Mouse (Mus musculus): ENCODE results near the gene Ngef.

DNA sequence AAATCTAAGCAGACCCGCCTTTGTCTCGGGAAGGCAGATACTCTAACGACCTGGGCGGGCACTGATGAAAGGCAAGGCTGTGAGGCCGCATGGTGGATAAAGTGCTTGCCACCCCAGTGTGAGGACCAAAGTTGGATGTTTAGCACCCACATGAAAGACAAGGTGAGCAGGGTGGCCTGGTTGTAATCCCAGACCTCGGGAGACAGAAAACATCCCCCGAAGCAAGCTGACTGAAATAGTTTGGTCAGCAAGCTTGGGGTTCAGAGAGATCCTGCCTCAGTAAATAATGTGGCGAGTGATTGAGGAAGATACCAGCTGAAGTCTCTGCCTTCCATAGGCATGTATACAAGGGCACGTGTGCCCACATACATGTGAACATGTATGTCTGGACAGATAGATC is 106.2 kb downstream of the Ngef start:
- TF ChIP-seq E2F4 (IDR thresholded peaks at IDR 0.05; ENCODE audit: insufficient read depth) (no peak), USF1 (IDR thresholded peaks at IDR 0.05; ENCODE audit: low read depth) (no peak), POLR2A (IDR thresholded peaks at IDR 0.05; ENCODE audit: insufficient read length, low read depth) (no peak), MAX (IDR thresholded peaks at IDR 0.05; ENCODE audit: low read depth) (no peak), CEBPB (IDR thresholded peaks at IDR 0.05; ENCODE audit: insufficient read depth, poor library complexity, severe bottlenecking) (no peak), REST (IDR thresholded peaks at IDR 0.05; ENCODE audit: insufficient read depth, insufficient read length) (no peak), MYOD1 (IDR thresholded peaks at IDR 0.05; ENCODE audit: control insufficient read depth in 1 of 3, insufficient read length in 2 of 3, low read depth in 2 of 3) (no peak), MYOG (IDR thresholded peaks at IDR 0.05; ENCODE audit: control insufficient read depth in 1 of 3, insufficient read depth in 1 of 3, insufficient read length in 2 of 3, low read depth in 2 of 3) (no peak), TCF12 (IDR thresholded peaks at IDR 0.05; ENCODE audit: insufficient read depth, poor library complexity, severe bottlenecking) (no peak), POLR2AphosphoS2 (IDR thresholded peaks at IDR 0.05; ENCODE audit: insufficient read length, low read depth) (no peak), SRF (IDR thresholded peaks at IDR 0.05; ENCODE audit: control insufficient read depth, insufficient read length, low read depth) (no peak), TCF3 (IDR thresholded peaks at IDR 0.05; ENCODE audit: insufficient read length, low read depth) (no peak)

Data from myocyte (in vitro differentiated cells).